Mouse (Mus musculus) stomach, postnatal 0 days (tissue): ENCODE measurements at regions not wholly inside any gene's neighbourhood (a gene's known extent, or its start where the extent isn't known, plus 50 kb on each side); places are given as distances from the start of the nearest gene placed in this dataset.

Source experiments
- CTCF ChIP-seq: IDR thresholded peaks from 2 replicates; pipeline ENCODE4 v1.5.1; 2016; ENCODE audit warnings: antibody characterized with exemption, low read depth, mild to moderate bottlenecking, moderate library complexity
- EP300 ChIP-seq: optimal IDR thresholded peaks from 2 replicates; pipeline ENCODE3; 2016; ENCODE audit warnings: antibody characterized with exemption

DNA sequence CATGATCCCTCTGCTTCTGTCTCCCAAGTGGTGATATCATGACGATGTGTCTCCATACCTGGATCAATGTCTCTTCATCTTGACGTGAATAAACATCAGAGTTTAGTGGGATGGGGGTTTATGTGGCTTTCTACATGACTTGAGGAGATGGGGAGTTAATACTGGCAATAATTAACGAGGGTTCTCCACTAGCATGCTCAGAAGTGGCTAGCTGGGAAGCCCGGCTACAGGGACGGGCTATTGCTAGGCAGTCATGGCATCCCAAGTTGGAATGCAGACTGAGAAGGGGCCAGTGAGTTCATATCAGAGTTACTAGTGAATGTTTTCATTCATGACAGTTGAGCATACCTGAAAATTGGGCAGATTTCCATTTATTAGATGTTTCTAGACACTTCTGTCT lies 71.4 kb upstream of the Irx3 start:
- TF ChIP-seq EP300 (no peak), CTCF (no peak)
